Mouse (Mus musculus): ENCODE results near the gene Bdh1. TPM values are rescaled to one million over a fixed set of nuclear protein-coding genes. Genes with fewer than 3 reads are reported as not detected.
"Not testable (repeated sequence)": the region's sequence is repeated elsewhere in the genome, so short reads cannot be mapped to it uniquely, and the experiment has no call there.

Bdh1 gene
- polyA plus RNA-seq (2015; fragmentation: Nextera tagmentation; extraction: Ambion mirVana) = 76.1 and 90.8 TPM in 2 replicates

GRCm38 (mm10) chr16:31422000-31422399 is at the start of gene Bdh1:
Gene Bdh1 (plus strand): TSS chr16:31422280.
- H3K27ac ChIP-seq = no peak within 1 kb of the TSS
- H3K4me3 ChIP-seq = no peak within 1 kb of the TSS
- H3K4me1 ChIP-seq (replicated peaks) = no peaks in the 10 kb centered on the region
- no peak within 1 kb of the TSS for H3K9ac ChIP-seq
- 79% methylated on average over 9 of the region's 9 CpGs for WGBS
- no peak within 1 kb of the TSS for H3K4me2 ChIP-seq
- no peaks in the 10 kb centered on the region for H3K9me3 ChIP-seq
- H3K36me3 ChIP-seq = no peaks in the 10 kb centered on the region
- no peak for ATAC-seq (ENCODE audit: low FRiP score)
- H3K27me3 ChIP-seq = peaks cover 7% of the 10 kb centered on the region

GRCm38 (mm10) chr16:31372316-31372715 is 49.8 kb upstream of the Bdh1 start:
- H3K36me3 ChIP-seq; H3K27ac ChIP-seq; H3K4me2 ChIP-seq; H3K27me3 ChIP-seq; H3K4me1 ChIP-seq (replicated peaks); ATAC-seq (ENCODE audit: low FRiP score); H3K9ac ChIP-seq; H3K4me3 ChIP-seq; H3K9me3 ChIP-seq: not testable (repeated sequence)
- WGBS = 83% methylated on average over 3 of the region's 3 CpGs

- not testable (repeated sequence) for H3K4me2 ChIP-seq; H3K4me1 ChIP-seq (replicated peaks); H3K9me3 ChIP-seq; H3K9ac ChIP-seq; H3K27me3 ChIP-seq; H3K4me3 ChIP-seq; ATAC-seq (ENCODE audit: low FRiP score); H3K27ac ChIP-seq; H3K36me3 ChIP-seq
- WGBS = 85% methylated on average over 4 of the region's 4 CpGs
Measured at GRCm38 (mm10) chr16:31375877-31376582, 46.0 kb upstream of the Bdh1 start.

GRCm38 (mm10) chr16:31388269-31388668 is 33.8 kb upstream of the Bdh1 start:
- H3K27ac ChIP-seq; H3K27me3 ChIP-seq; H3K4me2 ChIP-seq; H3K4me1 ChIP-seq (replicated peaks); H3K9me3 ChIP-seq; H3K4me3 ChIP-seq; H3K9ac ChIP-seq; ATAC-seq (ENCODE audit: low FRiP score); H3K36me3 ChIP-seq: not testable (repeated sequence)
- WGBS = 75% methylated on average over 3 of the region's 3 CpGs

- H3K27ac ChIP-seq = no peak overlapping the region
- H3K4me3 ChIP-seq = no peak overlapping the region
- ATAC-seq (ENCODE audit: low FRiP score) = no peak
- H3K4me2 ChIP-seq = no peak overlapping the region
- no peaks in the 10 kb centered on the region for H3K36me3 ChIP-seq
- 0 out of 2 replicates have a peak, but pooled peaks cover 15% of the 10 kb centered on the region for H3K9me3 ChIP-seq
- no peaks in the 10 kb centered on the region for H3K27me3 ChIP-seq
- H3K4me1 ChIP-seq (replicated peaks) = no peaks in the 10 kb centered on the region
- WGBS = 84% methylated on average over 2 of the region's 2 CpGs
- no peak overlapping the region for H3K9ac ChIP-seq
Measured at GRCm38 (mm10) chr16:31399231-31399630, 22.8 kb upstream of the Bdh1 start.

GRCm38 (mm10) chr16:31400908-31401692 is 21.0 kb upstream of the Bdh1 start:
- WGBS = 93% methylated on average over 11 of the region's 11 CpGs
- no peak overlapping the region for H3K4me3 ChIP-seq

GRCm38 (mm10) chr16:31402096-31402495 is 20.0 kb upstream of the Bdh1 start:
- H3K4me3 ChIP-seq = no peak overlapping the region
- H3K9me3 ChIP-seq = 0 out of 2 replicates have a peak, but pooled peaks cover 6% of the 10 kb centered on the region
- no peak for ATAC-seq (ENCODE audit: low FRiP score)
- no peak overlapping the region for H3K4me2 ChIP-seq
- H3K36me3 ChIP-seq = no peaks in the 10 kb centered on the region
- no peak overlapping the region for H3K27ac ChIP-seq
- WGBS = 46% methylated on average over 8 of the region's 8 CpGs
- H3K9ac ChIP-seq = no peak overlapping the region
- no peaks in the 10 kb centered on the region for H3K4me1 ChIP-seq (replicated peaks)
- H3K27me3 ChIP-seq = no peaks in the 10 kb centered on the region

More at GRCm38 (mm10) chr16:31400908-31401692, 21.0 kb upstream of the Bdh1 start:
- Histone ChIP-seq H3K9ac (no peak overlapping the region), H3K4me1 (replicated peaks) (no peaks in the 10 kb centered on the region), H3K27me3 (no peaks in the 10 kb centered on the region), H3K9me3 (0 out of 2 replicates have a peak, but pooled peaks cover 15% of the 10 kb centered on the region), H3K4me2 (no peak overlapping the region), H3K27ac (no peak overlapping the region), H3K36me3 (no peaks in the 10 kb centered on the region)
- no peak for ATAC-seq (ENCODE audit: low FRiP score)

- Histone ChIP-seq H3K4me2 (no peak overlapping the region), H3K27me3 (no peaks in the 10 kb centered on the region), H3K9ac (no peak overlapping the region), H3K36me3 (no peaks in the 10 kb centered on the region), H3K4me3 (no peak overlapping the region), H3K9me3 (no peaks in the 10 kb centered on the region), H3K27ac (no peak overlapping the region), H3K4me1 (replicated peaks) (no peaks in the 10 kb centered on the region)
- ATAC-seq (ENCODE audit: low FRiP score) = no peak
- WGBS = 90% methylated on average over 4 of the region's 4 CpGs
Measured at GRCm38 (mm10) chr16:31403971-31404370, 18.1 kb upstream of the Bdh1 start.

GRCm38 (mm10) chr16:31405040-31405439 is 17.0 kb upstream of the Bdh1 start:
- Histone ChIP-seq H3K36me3 (no peaks in the 10 kb centered on the region), H3K9me3 (no peaks in the 10 kb centered on the region), H3K9ac (no peak overlapping the region), H3K4me2 (no peak overlapping the region), H3K27me3 (no peaks in the 10 kb centered on the region), H3K4me3 (no peak overlapping the region), H3K4me1 (replicated peaks) (no peaks in the 10 kb centered on the region), H3K27ac (no peak overlapping the region)
- ATAC-seq (ENCODE audit: low FRiP score) = no peak
- WGBS = 70% methylated on average over 1 of the region's 1 CpGs

- 82% methylated on average over 3 of the region's 3 CpGs for WGBS
- ATAC-seq (ENCODE audit: low FRiP score) = no peak
- no peak overlapping the region for H3K27ac ChIP-seq
- H3K4me2 ChIP-seq = no peak overlapping the region
- H3K27me3 ChIP-seq = no peaks in the 10 kb centered on the region
- no peak overlapping the region for H3K9ac ChIP-seq
- H3K4me1 ChIP-seq (replicated peaks) = no peaks in the 10 kb centered on the region
- no peak overlapping the region for H3K4me3 ChIP-seq
- no peaks in the 10 kb centered on the region for H3K36me3 ChIP-seq
- H3K9me3 ChIP-seq = no peaks in the 10 kb centered on the region
Measured at GRCm38 (mm10) chr16:31407872-31408271, 14.2 kb upstream of the Bdh1 start.

GRCm38 (mm10) chr16:31410969-31411368 is 11.1 kb upstream of the Bdh1 start:
- Histone ChIP-seq H3K4me2 (no peak overlapping the region), H3K9ac (no peak overlapping the region), H3K4me3 (no peak overlapping the region), H3K9me3 (no peaks in the 10 kb centered on the region), H3K27me3 (no peaks in the 10 kb centered on the region), H3K4me1 (replicated peaks) (no peaks in the 10 kb centered on the region), H3K27ac (no peak overlapping the region), H3K36me3 (no peaks in the 10 kb centered on the region)
- no peak for ATAC-seq (ENCODE audit: low FRiP score)
- whole genome bisulfite sequencing = 84% methylated on average over 4 of the region's 4 CpGs

- Histone ChIP-seq H3K4me1 (replicated peaks) (no peaks in the 10 kb centered on the region), H3K9ac (no peak overlapping the region), H3K27ac (peak overlapping the region; percentile 35; the same call in 1 of the 2 replicates), H3K9me3 (no peaks in the 10 kb centered on the region), H3K27me3 (no peaks in the 10 kb centered on the region), H3K4me3 (no peak overlapping the region), H3K4me2 (no peak overlapping the region), H3K36me3 (no peaks in the 10 kb centered on the region)
- no peak for ATAC-seq (ENCODE audit: low FRiP score)
- WGBS = 73% methylated on average over 14 of the region's 14 CpGs
Measured at GRCm38 (mm10) chr16:31412321-31412720, 9.8 kb upstream of the Bdh1 start.

Measured in hindbrain, embryonic 13.5 days (tissue).